Mouse (Mus musculus) midbrain, embryonic 14.5 days (tissue): Measurements from ENCODE around the gene Prex1. TPM values are rescaled to one million over a fixed set of nuclear protein-coding genes. Genes with fewer than 3 reads are reported as not detected.

Source experiments
- ATAC-seq: fragments of 200-750 bp; cut with Nextera tagmentation; 2 replicates; pipeline ENCODE4 v1.8.0; 2017; ENCODE audit warnings: moderate number of reproducible peaks, moderate library complexity; ENCODE audit not compliant: low FRiP score, low TSS enrichment
- DNase-seq: peaks from one replicate; pipeline ENCODE4 v3.0.0-alpha.2; 2015
- H3K27ac ChIP-seq: fragments of 300-500 bp; sonication (generic); replicated peaks from 2 replicates; pipeline ENCODE4 v1.5.1; 2014; ENCODE audit warnings: mild to moderate bottlenecking, low read depth, low read length, moderate library complexity
- H3K27me3 ChIP-seq: fragments of 300-500 bp; sonication (generic); 2 replicates; pipeline ENCODE4 v1.6.1; 2014; ENCODE audit warnings: low read length, control low read depth, mixed read lengths; ENCODE audit not compliant: control insufficient read depth, insufficient read depth
- H3K36me3 ChIP-seq: fragments of 300-500 bp; sonication (generic); 2 replicates; pipeline ENCODE4 v1.6.1; 2014; ENCODE audit warnings: low read length, control low read depth; ENCODE audit not compliant: control insufficient read depth, insufficient read depth
- H3K4me1 ChIP-seq: fragments of 300-500 bp; sonication (generic); 2 replicates; pipeline ENCODE4 v1.6.1; 2014; ENCODE audit warnings: mild to moderate bottlenecking, antibody characterized with exemption, low read length, control low read depth; ENCODE audit not compliant: control insufficient read depth, insufficient read depth
- H3K4me2 ChIP-seq: fragments of 300-500 bp; sonication (generic); 2 replicates; pipeline ENCODE4 v1.6.1; 2014; ENCODE audit warnings: mild to moderate bottlenecking, low read length, moderate library complexity
- H3K4me3 ChIP-seq: fragments of 300-500 bp; sonication (generic); replicated peaks from 2 replicates; pipeline ENCODE4 v1.5.1; 2014; ENCODE audit warnings: low read depth, low read length
- H3K9ac ChIP-seq: fragments of 300-500 bp; sonication (generic); replicated peaks from 2 replicates; pipeline ENCODE4 v1.6.1; 2014; ENCODE audit warnings: mild to moderate bottlenecking, low read length, moderate library complexity
- H3K9me3 ChIP-seq: fragments of 300-500 bp; sonication (generic); 2 replicates; pipeline ENCODE4 v1.6.1; 2016; ENCODE audit warnings: low read length, control low read depth, mixed read lengths; ENCODE audit not compliant: control insufficient read depth
- WGBS: fragments of 180-500 bp; shearing (Covaris S2); extraction: QIAGEN DNeasy Blood & Tissue Kit; methylation state at CpG from one replicate; pipeline ENCODE4 v1.1.7; 2014; 5-methylcytosine and 5-hydroxymethylcytosine counted together
- polyA plus RNA-seq: library from polyadenylated mRNA; unstranded; fragments of >200 nt; fragmentation: Nextera tagmentation; extraction: Ambion mirVana; gene quantifications from 2 replicates; pipeline ENCODE4 v1.2.1, GENCODE M21; 2014

Gene Prex1
- polyA plus RNA-seq, 1 experiment from 2014 or later, result 24.2 TPM

- Histone ChIP-seq H3K4me1 (no peaks in the 10 kb centered on the region), H3K9ac (no peak overlapping the region), H3K4me2 (no peak overlapping the region), H3K9me3 (no peaks in the 10 kb centered on the region), H3K36me3 (no peaks in the 10 kb centered on the region), H3K4me3 (no peak overlapping the region), H3K27ac (no peak overlapping the region), H3K27me3 (no peaks in the 10 kb centered on the region)
- ATAC-seq (no peak), DNase-seq (no peak)
- WGBS, result 61% methylated on average over 23 of the region's 23 CpGs
Observed at GRCm38 (mm10) chr2:166701248-166702112, 12.2 kb downstream of the Prex1 start.

DNA sequence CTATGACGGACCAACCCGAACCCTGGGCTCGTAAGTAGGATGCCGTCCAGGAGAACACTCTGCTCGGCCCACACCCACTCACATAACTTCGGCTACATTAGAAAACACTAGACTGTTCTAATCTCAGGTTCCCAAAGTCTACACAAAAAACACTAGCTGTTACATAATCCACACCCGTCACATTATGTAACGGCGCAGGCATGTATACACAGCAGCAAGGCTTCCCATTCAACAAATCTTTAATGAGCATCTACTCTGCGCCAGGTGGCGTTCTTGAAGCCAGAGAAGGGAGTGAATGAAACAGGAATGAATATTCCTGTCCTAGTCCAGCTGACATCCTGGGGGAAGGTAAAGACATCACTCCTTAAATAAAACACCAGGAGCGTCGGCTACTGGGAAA is 12.9 kb downstream of the Prex1 start:
- DNase-seq, result no peak
- Histone ChIP-seq H3K4me1 (no peaks in the 10 kb centered on the region), H3K9me3 (no peaks in the 10 kb centered on the region), H3K36me3 (no peaks in the 10 kb centered on the region), H3K4me3 (no peak overlapping the region), H3K27me3 (no peaks in the 10 kb centered on the region), H3K9ac (no peak overlapping the region), H3K27ac (no peak overlapping the region), H3K4me2 (no peak overlapping the region)
- ATAC-seq, result no peak
- 85% methylated on average over 13 of the region's 13 CpGs for WGBS

DNA sequence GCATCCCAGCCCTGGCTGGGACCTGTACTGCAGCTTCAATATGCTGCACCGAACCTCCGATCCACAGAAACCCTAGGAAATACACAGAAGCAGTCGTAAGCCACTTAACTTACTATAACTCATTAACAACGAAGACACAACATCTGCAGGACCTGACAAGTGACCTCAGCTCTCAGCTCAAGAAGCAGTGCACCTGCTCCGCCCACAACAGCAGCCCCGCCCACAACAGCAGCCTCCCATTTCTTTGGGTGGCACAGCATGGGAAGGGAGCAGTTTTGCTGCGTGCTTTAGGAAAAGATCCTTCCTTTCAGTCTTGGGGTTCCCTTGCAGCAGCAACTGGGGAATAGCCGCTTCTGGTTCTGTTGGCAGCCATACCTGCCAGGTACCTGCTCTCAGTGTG is 13.5 kb downstream of the Prex1 start:
- ATAC-seq (no peak), DNase-seq (no peak)
- Histone ChIP-seq H3K9me3 (no peaks in the 10 kb centered on the region), H3K27me3 (no peaks in the 10 kb centered on the region), H3K36me3 (no peaks in the 10 kb centered on the region), H3K4me1 (no peaks in the 10 kb centered on the region), H3K9ac (no peak overlapping the region), H3K4me3 (no peak overlapping the region), H3K27ac (no peak overlapping the region), H3K4me2 (no peak overlapping the region)
- 64% methylated on average over 8 of the region's 8 CpGs for WGBS

GRCm38 (mm10) chr2:166699552-166699951 is 14.1 kb downstream of the Prex1 start:
- Histone ChIP-seq H3K9me3 (no peaks in the 10 kb centered on the region), H3K4me3 (no peak overlapping the region), H3K27me3 (no peaks in the 10 kb centered on the region), H3K4me2 (no peak overlapping the region), H3K36me3 (no peaks in the 10 kb centered on the region), H3K9ac (no peak overlapping the region), H3K4me1 (no peaks in the 10 kb centered on the region), H3K27ac (no peak overlapping the region)
- DNase-seq, result no peak
- 92% methylated on average over 5 of the region's 5 CpGs for WGBS
- ATAC-seq, result no peak

- Histone ChIP-seq H3K27me3 (no peaks in the 10 kb centered on the region), H3K9me3 (no peaks in the 10 kb centered on the region), H3K4me1 (no peaks in the 10 kb centered on the region), H3K4me3 (no peak overlapping the region), H3K36me3 (no peaks in the 10 kb centered on the region), H3K9ac (no peak overlapping the region), H3K4me2 (no peak overlapping the region), H3K27ac (no peak overlapping the region)
- no peak for DNase-seq
- 88% methylated on average over 2 of the region's 2 CpGs for WGBS
- no peak for ATAC-seq
Observed at GRCm38 (mm10) chr2:166694616-166695015, 19.0 kb downstream of the Prex1 start.

DNA sequence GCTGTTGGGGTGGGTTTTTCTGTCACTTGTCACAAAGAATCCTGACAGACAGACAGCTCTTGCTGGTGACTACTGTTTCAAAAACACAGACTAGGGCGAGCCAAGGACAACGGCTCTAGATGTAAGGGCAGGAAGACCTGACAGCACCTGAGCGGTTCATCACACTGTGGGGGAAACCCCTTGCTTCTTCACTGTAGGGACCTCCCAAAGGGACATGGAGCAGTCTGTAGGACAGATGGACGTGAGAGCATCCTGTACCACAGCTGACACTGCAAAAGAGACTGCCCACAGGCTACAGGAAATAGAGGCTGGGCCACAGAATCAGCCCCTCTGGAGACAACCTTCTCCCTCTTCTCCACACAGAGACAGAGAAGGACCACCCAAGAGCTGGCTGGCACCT is 20.2 kb downstream of the Prex1 start:
- WGBS, result 89% methylated on average over 4 of the region's 4 CpGs
- no peak for ATAC-seq
- no peak overlapping the region for H3K27ac ChIP-seq
- DNase-seq, result no peak
- no peaks in the 10 kb centered on the region for H3K27me3 ChIP-seq
- H3K4me2 ChIP-seq, result no peak overlapping the region
- no peak overlapping the region for H3K9ac ChIP-seq
- H3K36me3 ChIP-seq, result no peaks in the 10 kb centered on the region
- H3K9me3 ChIP-seq, result no peaks in the 10 kb centered on the region
- no peak overlapping the region for H3K4me3 ChIP-seq
- no peaks in the 10 kb centered on the region for H3K4me1 ChIP-seq

DNA sequence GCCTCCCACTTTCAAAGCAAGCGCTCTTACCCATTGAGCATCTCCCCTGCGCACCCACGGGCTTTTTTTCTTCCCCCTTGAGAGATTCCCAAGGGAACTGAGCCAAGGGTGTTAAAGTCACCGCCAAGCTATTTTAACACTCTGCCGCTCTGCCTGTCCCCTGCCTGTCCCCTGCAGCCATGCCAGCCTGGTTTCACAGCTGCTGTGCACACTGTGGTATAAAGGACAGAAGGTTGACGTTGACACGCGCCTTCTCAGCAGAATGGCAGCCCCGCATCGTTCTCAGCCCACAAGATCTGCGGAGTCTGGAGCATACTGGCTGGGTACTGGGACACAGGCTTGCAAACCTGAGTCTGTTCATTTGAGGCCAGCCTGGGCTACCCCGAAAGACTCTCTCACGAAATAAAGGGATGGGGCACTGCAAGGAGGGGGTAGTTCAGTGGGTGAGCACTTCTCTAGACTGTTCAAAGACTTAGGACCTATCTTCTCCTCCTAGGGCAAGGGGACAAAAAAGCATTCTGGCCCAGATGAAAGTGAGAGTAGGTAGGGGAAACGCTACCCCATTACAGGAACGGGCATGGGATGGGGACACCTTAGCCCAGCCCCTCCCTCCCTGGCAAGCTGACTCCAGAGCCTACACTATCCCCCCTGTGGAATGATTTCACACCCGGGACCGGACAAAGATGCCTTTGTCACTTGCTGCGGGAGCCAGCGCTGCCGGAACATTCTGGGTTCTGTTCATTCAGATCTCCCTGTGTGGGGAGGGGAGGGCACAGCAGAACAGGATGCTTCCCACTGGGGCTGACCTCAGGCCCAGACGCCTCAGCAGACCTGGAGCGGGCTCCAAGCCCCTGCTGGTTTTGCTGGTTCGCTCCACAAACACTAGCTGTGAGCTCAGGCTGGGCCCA is 21.8 kb downstream of the Prex1 start:
- Histone ChIP-seq H3K9ac (no peak overlapping the region), H3K4me3 (no peak overlapping the region), H3K27ac (peak overlapping the region; percentile 32; the same call in 1 of the 2 replicates), H3K27me3 (no peaks in the 10 kb centered on the region), H3K9me3 (no peaks in the 10 kb centered on the region), H3K4me1 (no peaks in the 10 kb centered on the region), H3K36me3 (no peaks in the 10 kb centered on the region), H3K4me2 (no peak overlapping the region)
- ATAC-seq (peak; percentile 37), DNase-seq (peak; percentile 55)
- 50% methylated on average over 23 of the region's 23 CpGs for WGBS

DNA sequence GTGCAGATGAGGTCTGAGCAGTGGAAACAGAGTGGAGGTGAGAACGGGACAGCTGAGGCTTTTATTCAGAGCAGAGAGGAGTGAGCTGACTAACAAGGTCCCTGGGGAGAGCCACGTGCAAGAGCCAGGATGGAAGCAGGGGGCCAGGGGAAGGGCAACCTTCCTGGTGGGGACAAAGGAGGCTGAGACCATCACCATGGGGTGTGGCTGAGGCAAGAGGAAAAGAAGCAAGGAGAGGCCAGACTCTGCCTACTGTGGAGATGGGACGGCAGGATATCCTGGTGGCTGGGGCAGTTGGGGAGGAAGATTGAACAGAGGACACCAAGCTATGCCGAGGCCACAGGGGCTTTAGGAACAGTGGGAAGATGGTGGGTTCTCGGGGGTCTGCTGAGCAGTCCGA is 26.7 kb downstream of the Prex1 start:
- WGBS, result 32% methylated on average over 6 of the region's 6 CpGs
- Histone ChIP-seq H3K4me1 (peaks cover 11% of the 10 kb centered on the region; the same call in 1 of the 2 replicates), H3K27me3 (no peaks in the 10 kb centered on the region), H3K4me2 (no peak overlapping the region), H3K9me3 (no peaks in the 10 kb centered on the region), H3K36me3 (no peaks in the 10 kb centered on the region), H3K4me3 (no peak overlapping the region), H3K9ac (no peak overlapping the region), H3K27ac (peak overlapping the region; percentile 32; the same call in 1 of the 2 replicates)
- DNase-seq (no peak), ATAC-seq (no peak)
